In the genomic region with DNA sequence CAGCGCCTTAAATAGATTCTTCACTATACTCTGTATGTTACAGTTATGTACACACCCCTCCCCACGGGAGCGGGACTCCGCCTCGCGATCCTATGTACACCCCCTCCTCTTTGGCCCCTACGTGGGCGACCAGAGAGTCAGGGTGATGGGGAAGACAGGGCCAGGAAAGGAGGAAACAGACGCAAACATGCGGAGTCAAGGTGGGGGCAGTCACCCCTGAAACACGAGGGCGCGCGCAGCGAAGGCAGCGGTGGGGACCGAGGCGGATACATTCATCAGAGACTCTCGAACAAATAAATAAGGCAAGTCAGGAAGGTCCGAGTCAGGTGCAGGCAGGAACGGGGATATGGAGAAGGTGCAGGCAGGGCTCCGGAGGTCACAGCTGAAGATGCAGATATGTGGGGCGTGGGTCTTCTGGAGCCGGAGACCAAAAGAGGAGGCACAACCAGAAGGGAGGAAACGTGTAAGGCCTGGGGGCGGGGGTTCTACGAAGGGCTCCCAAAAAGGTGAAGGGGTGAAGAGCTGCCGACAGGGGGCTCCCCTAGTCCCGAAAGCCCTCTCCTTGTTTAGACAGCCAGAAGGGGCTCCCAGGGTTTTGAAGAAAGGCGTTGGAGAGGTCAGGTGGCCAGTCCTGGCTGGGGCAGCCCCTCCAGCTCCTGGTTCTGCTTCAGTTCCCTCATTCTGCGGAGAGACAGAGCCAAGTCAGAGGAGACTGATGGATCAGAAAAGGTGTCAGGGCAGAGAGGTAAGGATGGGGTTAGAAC, we compare ENCODE assay signal across 8 mouse cellular contexts. TPM values are rescaled to one million over a fixed set of nuclear protein-coding genes. Genes with fewer than 3 reads are reported as not detected.
DNase-seq lines count a peak whose midpoint lies in the region; ATAC-seq and TF ChIP-seq lines count a peak whose summit lies in the region.

No protein-coding gene starts in this region.

- peak; percentile 34 for TF ChIP-seq CTCF in C2C12 (IDR thresholded peaks at IDR 0.05; ENCODE audit: control insufficient read depth, insufficient read depth, insufficient read length)
- peak; percentile 72 for TF ChIP-seq CTCF in stomach, postnatal 0 days (IDR thresholded peaks at IDR 0.05; ENCODE audit: low read depth)

- no peaks in the 10 kb centered on the region for H3K27me3 ChIP-seq in C2C12 (ENCODE audit: control insufficient read depth, insufficient read depth, insufficient read length)
- H3K27me3 ChIP-seq in embryonic facial prominence, embryonic 15.5 days = no peaks in the 10 kb centered on the region
- no peaks in the 10 kb centered on the region for H3K27me3 ChIP-seq in heart, embryonic 11.5 days (ENCODE audit: control insufficient read depth, insufficient read depth, low read length)
- H3K27me3 ChIP-seq in kidney, embryonic 14.5 days (ENCODE audit: control insufficient read depth, insufficient read depth, low read length) = no peaks in the 10 kb centered on the region
- no peaks in the 10 kb centered on the region for H3K27me3 ChIP-seq in liver, embryonic 13.5 days
- H3K27me3 ChIP-seq in stomach, postnatal 0 days (ENCODE audit: control insufficient read depth, insufficient read depth, low read length) = no peaks in the 10 kb centered on the region

- peaks cover 36% of the 10 kb centered on the region for H3K4me1 ChIP-seq in embryonic facial prominence, embryonic 15.5 days
- peaks cover 18% of the 10 kb centered on the region for H3K4me1 ChIP-seq in heart, embryonic 11.5 days (ENCODE audit: control insufficient read depth, insufficient read depth, low read length)
- H3K4me1 ChIP-seq in kidney, embryonic 14.5 days (ENCODE audit: control insufficient read depth, insufficient read depth, low read length) = peaks cover 15% of the 10 kb centered on the region
- peaks cover 50% of the 10 kb centered on the region for H3K4me1 ChIP-seq in liver, embryonic 13.5 days (replicated peaks)
- H3K4me1 ChIP-seq in stomach, postnatal 0 days (replicated peaks; ENCODE audit: control insufficient read depth, insufficient read depth) = 0 out of 2 replicates have a peak, but pooled peaks cover 4% of the 10 kb centered on the region

- ATAC-seq in embryonic facial prominence, embryonic 15.5 days (ENCODE audit: insufficient number of reproducible peaks, low FRiP score, low TSS enrichment, low read depth) = peak; percentile 25
- peak; percentile 27 for ATAC-seq in heart, embryonic 11.5 days (replicated peaks; ENCODE audit: insufficient number of reproducible peaks, low FRiP score, low TSS enrichment)
- peak; percentile 51 for ATAC-seq in kidney, embryonic 14.5 days (ENCODE audit: low FRiP score, low TSS enrichment)
- peak; percentile 1; the same call in 1 of the 2 replicates for ATAC-seq in liver, embryonic 13.5 days (ENCODE audit: low read depth)
- ATAC-seq in stomach, postnatal 0 days (ENCODE audit: low FRiP score, low TSS enrichment) = peak; percentile 9

- peak overlapping the region; percentile 76 for H3K4me3 ChIP-seq in C2C12 (ENCODE audit: insufficient read depth, poor library complexity, severe bottlenecking)
- peak overlapping the region; percentile 73 for H3K4me3 ChIP-seq in embryonic facial prominence, embryonic 15.5 days (replicated peaks)
- H3K4me3 ChIP-seq in heart, embryonic 11.5 days (ENCODE audit: low read depth, low read length) = peak overlapping the region; percentile 75
- H3K4me3 ChIP-seq in kidney, embryonic 14.5 days (ENCODE audit: low read length) = peak overlapping the region; percentile 57
- peak overlapping the region; percentile 79 for H3K4me3 ChIP-seq in liver, embryonic 13.5 days (replicated peaks)
- H3K4me3 ChIP-seq in stomach, postnatal 0 days (ENCODE audit: low read depth, low read length) = peak overlapping the region; percentile 65

- peaks cover 20% of the 10 kb centered on the region for H3K79me3 ChIP-seq in C2C12 (ENCODE audit: low read depth)

- H3K4me2 ChIP-seq in embryonic facial prominence, embryonic 15.5 days (replicated peaks) = peak overlapping the region; percentile 86
- H3K4me2 ChIP-seq in heart, embryonic 11.5 days = peak overlapping the region; percentile 91
- peak overlapping the region; percentile 70 for H3K4me2 ChIP-seq in kidney, embryonic 14.5 days (replicated peaks; ENCODE audit: low read depth, low read length)
- peak overlapping the region; percentile 98 for H3K4me2 ChIP-seq in liver, embryonic 13.5 days
- H3K4me2 ChIP-seq in stomach, postnatal 0 days (replicated peaks; ENCODE audit: low read depth) = peak overlapping the region; percentile 78

- H3K9me3 ChIP-seq in embryonic facial prominence, embryonic 15.5 days (replicated peaks) = no peaks in the 10 kb centered on the region
- no peaks in the 10 kb centered on the region for H3K9me3 ChIP-seq in heart, embryonic 11.5 days (replicated peaks; ENCODE audit: control insufficient read depth, low read length)
- H3K9me3 ChIP-seq in kidney, embryonic 14.5 days (ENCODE audit: control insufficient read depth, low read length) = no peaks in the 10 kb centered on the region
- H3K9me3 ChIP-seq in liver, embryonic 13.5 days (replicated peaks) = no peaks in the 10 kb centered on the region
- no peaks in the 10 kb centered on the region for H3K9me3 ChIP-seq in stomach, postnatal 0 days (ENCODE audit: control insufficient read depth, low read length)

- under 1% methylated on average over 31 of the region's 31 CpGs for WGBS in embryonic facial prominence, embryonic 15.5 days
- WGBS in heart, embryonic 11.5 days (ENCODE audit: insufficient replicate concordance) = under 1% methylated on average over 31 of the region's 31 CpGs
- under 1% methylated on average over 31 of the region's 31 CpGs for WGBS in kidney, embryonic 14.5 days
- 2% methylated on average over 31 of the region's 31 CpGs for WGBS in liver, embryonic 13.5 days (ENCODE audit: insufficient replicate concordance)
- under 1% methylated on average over 30 of the region's 31 CpGs for whole genome bisulfite sequencing in stomach, postnatal 0 days

- DNase-seq in adrenal gland, postnatal 10 days = peak; percentile 83
- DNase-seq in liver, embryonic 13.5 days = peak; percentile 78
- DNase-seq in naive thymus-derived CD4-positive, alpha-beta T cell, adult 2 months (ENCODE audit: low read depth) = peak; percentile 92
- peak; percentile 72 for DNase-seq in stomach, postnatal 0 days (ENCODE audit: low spot score)

- peaks cover 41% of the 10 kb centered on the region for H3K79me2 ChIP-seq in C2C12 (ENCODE audit: control insufficient read depth, insufficient read depth)

- peak overlapping the region; percentile 68 for H3K9ac ChIP-seq in embryonic facial prominence, embryonic 15.5 days
- H3K9ac ChIP-seq in heart, embryonic 11.5 days (ENCODE audit: low read depth, low read length) = peak overlapping the region; percentile 89
- H3K9ac ChIP-seq in kidney, embryonic 14.5 days (ENCODE audit: low read depth, low read length) = peak overlapping the region; percentile 62
- H3K9ac ChIP-seq in liver, embryonic 13.5 days = peak overlapping the region; percentile 91
- peak overlapping the region; percentile 67 for H3K9ac ChIP-seq in stomach, postnatal 0 days (ENCODE audit: low read length)

- no peak for TF ChIP-seq EP300 in stomach, postnatal 0 days (optimal IDR thresholded peaks at IDR 0.05)

- peaks cover 26% of the 10 kb centered on the region for H3K36me3 ChIP-seq in C2C12 (ENCODE audit: control insufficient read depth, insufficient read depth)
- H3K36me3 ChIP-seq in embryonic facial prominence, embryonic 15.5 days = peaks cover 40% of the 10 kb centered on the region
- H3K36me3 ChIP-seq in heart, embryonic 11.5 days (ENCODE audit: control insufficient read depth, insufficient read depth, low read length) = peaks cover 19% of the 10 kb centered on the region
- H3K36me3 ChIP-seq in kidney, embryonic 14.5 days (ENCODE audit: control insufficient read depth, insufficient read depth, low read length) = peaks cover 41% of the 10 kb centered on the region
- peaks cover 32% of the 10 kb centered on the region for H3K36me3 ChIP-seq in liver, embryonic 13.5 days
- peaks cover 3% of the 10 kb centered on the region; the same call in 1 of the 2 replicates for H3K36me3 ChIP-seq in stomach, postnatal 0 days (ENCODE audit: control insufficient read depth, insufficient read depth, low read length)

- peak overlapping the region; percentile 92 for H3ac ChIP-seq in C2C12 (ENCODE audit: control insufficient read depth, insufficient read length, low read depth)

- peak overlapping the region; percentile 100 for H3K27ac ChIP-seq in embryonic facial prominence, embryonic 15.5 days (replicated peaks)
- peak overlapping the region; percentile 97 for H3K27ac ChIP-seq in heart, embryonic 11.5 days (ENCODE audit: low read depth, low read length)
- H3K27ac ChIP-seq in kidney, embryonic 14.5 days (ENCODE audit: low read depth, low read length) = peak overlapping the region; percentile 89
- peak overlapping the region; percentile 94 for H3K27ac ChIP-seq in liver, embryonic 13.5 days
- peak overlapping the region; percentile 96 for H3K27ac ChIP-seq in stomach, postnatal 0 days (replicated peaks)

RNA-seq across cellular contexts. Expression of gene Spag7, which starts 0.5 kb away (rescaled TPM):
- polyA plus RNA-seq in C2C12 (2012; fragmentation: generic; extraction: Trizol) = 75.4 TPM
- 10 to 100 TPM; 66.5 to 72.6 TPM for total RNA-seq in adrenal gland, postnatal 10 days (2021)
- 155 and 164 TPM in 2 replicates for polyA plus RNA-seq in embryonic facial prominence, embryonic 15.5 days (2015; fragmentation: Nextera tagmentation; extraction: Ambion mirVana)
- polyA plus RNA-seq in heart, embryonic 11.5 days (2014; fragmentation: Nextera tagmentation; extraction: Ambion mirVana) = 187 and 201 TPM in 2 replicates
- polyA plus RNA-seq in kidney, embryonic 14.5 days (2014; fragmentation: Nextera tagmentation; extraction: Ambion mirVana) = 177 and 230 TPM in 2 replicates
- 69.2 and 72.4 TPM in 2 replicates for polyA plus RNA-seq in liver, embryonic 13.5 days (2015; fragmentation: Nextera tagmentation; extraction: Ambion mirVana)
- 77.7 and 79.4 TPM in 2 replicates for polyA plus RNA-seq in stomach, postnatal 0 days (2015; fragmentation: Nextera tagmentation; extraction: Ambion mirVana)

RNA-seq across cellular contexts. Expression of gene Eno3, which starts 12.8 kb away (rescaled TPM):
- 1,151 TPM for polyA plus RNA-seq in C2C12 (2012; fragmentation: generic; extraction: Trizol)
- total RNA-seq in adrenal gland, postnatal 10 days (2021) = 100 to 1,000 TPM in 1 of 2 experiments, 10 to 100 TPM in 1; 89.5 to 224 TPM
- polyA plus RNA-seq in embryonic facial prominence, embryonic 15.5 days (2015; fragmentation: Nextera tagmentation; extraction: Ambion mirVana) = 81.9 and 112 TPM in 2 replicates
- 272 and 313 TPM in 2 replicates for polyA plus RNA-seq in heart, embryonic 11.5 days (2014; fragmentation: Nextera tagmentation; extraction: Ambion mirVana)
- 22.4 and 26.8 TPM in 2 replicates for polyA plus RNA-seq in kidney, embryonic 14.5 days (2014; fragmentation: Nextera tagmentation; extraction: Ambion mirVana)
- 5.5 and 6.7 TPM in 2 replicates for polyA plus RNA-seq in liver, embryonic 13.5 days (2015; fragmentation: Nextera tagmentation; extraction: Ambion mirVana)
- polyA plus RNA-seq in stomach, postnatal 0 days (2015; fragmentation: Nextera tagmentation; extraction: Ambion mirVana) = 9.6 and 10.8 TPM in 2 replicates

RNA-seq across cellular contexts. Expression of gene Pfn1, which starts 15.3 kb away (rescaled TPM):
- polyA plus RNA-seq in C2C12 (2012; fragmentation: generic; extraction: Trizol) = 4,207 TPM
- total RNA-seq in adrenal gland, postnatal 10 days (2021) = 100 to 1,000 TPM; 677 to 708 TPM
- polyA plus RNA-seq in embryonic facial prominence, embryonic 15.5 days (2015; fragmentation: Nextera tagmentation; extraction: Ambion mirVana) = 1,669 and 1,769 TPM in 2 replicates
- 1,771 and 1,932 TPM in 2 replicates for polyA plus RNA-seq in heart, embryonic 11.5 days (2014; fragmentation: Nextera tagmentation; extraction: Ambion mirVana)
- polyA plus RNA-seq in kidney, embryonic 14.5 days (2014; fragmentation: Nextera tagmentation; extraction: Ambion mirVana) = 1,900 and 2,186 TPM in 2 replicates
- polyA plus RNA-seq in liver, embryonic 13.5 days (2015; fragmentation: Nextera tagmentation; extraction: Ambion mirVana) = 1,347 and 1,531 TPM in 2 replicates
- polyA plus RNA-seq in stomach, postnatal 0 days (2015; fragmentation: Nextera tagmentation; extraction: Ambion mirVana) = 1,446 and 1,550 TPM in 2 replicates

RNA-seq across cellular contexts. Expression of gene Camta2, which starts 18.1 kb away (rescaled TPM):
- polyA plus RNA-seq in C2C12 (2012; fragmentation: generic; extraction: Trizol) = 9.0 TPM
- total RNA-seq in adrenal gland, postnatal 10 days (2021) = 10 to 100 TPM; 34.3 to 43.8 TPM
- 14.5 and 17.5 TPM in 2 replicates for polyA plus RNA-seq in embryonic facial prominence, embryonic 15.5 days (2015; fragmentation: Nextera tagmentation; extraction: Ambion mirVana)
- 10.6 and 14.4 TPM in 2 replicates for polyA plus RNA-seq in heart, embryonic 11.5 days (2014; fragmentation: Nextera tagmentation; extraction: Ambion mirVana)
- polyA plus RNA-seq in kidney, embryonic 14.5 days (2014; fragmentation: Nextera tagmentation; extraction: Ambion mirVana) = 10.8 and 16.1 TPM in 2 replicates
- polyA plus RNA-seq in liver, embryonic 13.5 days (2015; fragmentation: Nextera tagmentation; extraction: Ambion mirVana) = 2.8 and 3.6 TPM in 2 replicates
- 6.5 and 7.9 TPM in 2 replicates for polyA plus RNA-seq in stomach, postnatal 0 days (2015; fragmentation: Nextera tagmentation; extraction: Ambion mirVana)

RNA-seq across cellular contexts. Expression of gene Slc25a11, which starts 22.5 kb away (rescaled TPM):
- polyA plus RNA-seq in C2C12 (2012; fragmentation: generic; extraction: Trizol) = 136 TPM
- total RNA-seq in adrenal gland, postnatal 10 days (2021) = 100 to 1,000 TPM; 180 to 220 TPM
- 171 and 176 TPM in 2 replicates for polyA plus RNA-seq in embryonic facial prominence, embryonic 15.5 days (2015; fragmentation: Nextera tagmentation; extraction: Ambion mirVana)
- polyA plus RNA-seq in heart, embryonic 11.5 days (2014; fragmentation: Nextera tagmentation; extraction: Ambion mirVana) = 221 and 245 TPM in 2 replicates
- polyA plus RNA-seq in kidney, embryonic 14.5 days (2014; fragmentation: Nextera tagmentation; extraction: Ambion mirVana) = 153 and 171 TPM in 2 replicates
- polyA plus RNA-seq in liver, embryonic 13.5 days (2015; fragmentation: Nextera tagmentation; extraction: Ambion mirVana) = 72.8 and 73.8 TPM in 2 replicates
- 120 and 121 TPM in 2 replicates for polyA plus RNA-seq in stomach, postnatal 0 days (2015; fragmentation: Nextera tagmentation; extraction: Ambion mirVana)

Comparison
In these comparisons a context has a peak if more than half of its experiments do, and no peak if none do; other contexts are left out.
1. Peak in every context shown above with its lines: DNase-seq, ATAC-seq, H3K4me3 ChIP-seq and H3K27ac ChIP-seq.
2. ATAC-seq: peak in every context shown above with its lines; median percentile 51 in kidney, embryonic 14.5 days; 27 in heart, embryonic 11.5 days; 25 in embryonic facial prominence, embryonic 15.5 days; 9 in stomach, postnatal 0 days; 1 in liver, embryonic 13.5 days.